Mouse (Mus musculus): ENCODE results near the gene Tomm22.

DNA sequence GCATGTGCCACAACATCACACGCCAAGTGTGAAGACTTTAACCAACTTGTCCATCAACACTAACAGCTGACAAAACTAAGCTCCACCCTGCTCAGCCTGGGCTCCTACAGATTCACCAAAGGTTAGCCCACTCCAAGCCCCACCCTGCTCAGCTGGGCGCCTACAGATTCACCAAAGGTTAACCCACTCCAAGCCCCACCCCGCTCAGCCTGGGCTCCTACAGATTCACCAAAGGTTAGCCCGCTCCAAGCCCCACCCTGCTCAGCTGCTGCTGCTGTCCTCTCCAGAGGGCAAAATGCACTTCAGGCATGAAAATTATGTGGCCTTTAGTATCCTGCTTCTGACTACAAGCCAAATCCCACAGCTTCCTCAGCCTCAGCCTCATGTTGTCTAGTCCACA, 11.3 kb downstream of the Tomm22 start:
- TF ChIP-seq CTCF (IDR thresholded peaks at IDR 0.05; ENCODE audit: low read depth, low read length) (no peak), POLR2A (IDR thresholded peaks at IDR 0.05; ENCODE audit: borderline replicate concordance, low read depth, low read length) (no peak)

Measured in bone marrow macrophage, adult 2 months (primary cell).